Mouse (Mus musculus): ENCODE measurements around the gene Mast3.

The Mast3 gene

GRCm38 (mm10) chr8:70747211-70747890 is 57.5 kb downstream of the Mast3 start:
- no peak for DNase-seq (ENCODE audit: extremely low read depth, low read depth, low spot score)

GRCm38 (mm10) chr8:70746676-70747075 is 58.2 kb downstream of the Mast3 start:
- DNase-seq (ENCODE audit: extremely low read depth, low read depth, low spot score) = no peak

DNA sequence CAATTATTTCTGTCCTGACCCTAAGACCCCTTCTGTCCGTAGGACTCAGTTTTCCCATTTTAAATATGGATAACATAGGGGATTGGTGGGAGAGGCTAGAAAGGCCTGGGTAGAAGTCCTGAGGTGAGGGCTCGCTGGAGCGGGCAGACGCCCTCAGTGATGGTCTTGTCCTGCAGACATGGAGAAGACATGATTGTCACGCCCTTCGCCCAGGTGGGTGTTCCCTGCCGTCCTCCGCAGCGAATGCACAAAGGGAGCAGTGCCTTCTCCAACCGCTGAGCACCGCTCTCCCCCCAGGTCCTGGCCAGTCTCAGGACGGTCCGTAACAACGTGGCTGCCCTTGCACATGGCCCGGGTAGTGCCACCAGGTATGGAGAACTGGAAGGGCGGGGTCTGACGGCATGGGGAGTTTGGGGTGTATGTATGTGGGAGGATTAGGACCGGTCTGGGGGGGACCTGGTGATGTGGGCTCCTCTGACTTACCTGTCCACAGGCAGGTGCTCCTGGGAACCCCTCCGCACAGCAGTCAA is 59.1 kb downstream of the Mast3 start:
- DNase-seq (ENCODE audit: extremely low read depth, low read depth, low spot score) = no peak

DNA sequence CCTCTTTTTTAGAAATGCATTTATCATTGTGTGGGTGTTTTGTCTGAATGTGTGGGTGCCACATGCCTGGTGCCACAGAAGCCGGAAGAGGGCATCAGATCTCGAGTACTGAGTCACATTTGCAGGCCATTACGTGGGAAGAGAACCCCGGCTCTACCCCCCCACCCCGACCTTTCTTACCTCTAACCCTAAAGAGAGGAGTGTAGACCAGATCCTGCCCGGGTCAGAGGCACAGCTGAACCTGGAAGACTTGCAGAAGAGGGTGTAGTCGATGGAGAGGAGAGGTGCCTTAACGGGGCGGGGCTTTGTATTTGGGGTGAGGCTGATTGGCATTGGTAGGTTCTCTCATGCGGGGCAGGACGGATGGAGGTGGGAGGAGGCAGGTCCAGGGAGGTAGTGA is 60.0 kb downstream of the Mast3 start:
- DNase-seq (ENCODE audit: extremely low read depth, low read depth, low spot score) = no peak

DNA sequence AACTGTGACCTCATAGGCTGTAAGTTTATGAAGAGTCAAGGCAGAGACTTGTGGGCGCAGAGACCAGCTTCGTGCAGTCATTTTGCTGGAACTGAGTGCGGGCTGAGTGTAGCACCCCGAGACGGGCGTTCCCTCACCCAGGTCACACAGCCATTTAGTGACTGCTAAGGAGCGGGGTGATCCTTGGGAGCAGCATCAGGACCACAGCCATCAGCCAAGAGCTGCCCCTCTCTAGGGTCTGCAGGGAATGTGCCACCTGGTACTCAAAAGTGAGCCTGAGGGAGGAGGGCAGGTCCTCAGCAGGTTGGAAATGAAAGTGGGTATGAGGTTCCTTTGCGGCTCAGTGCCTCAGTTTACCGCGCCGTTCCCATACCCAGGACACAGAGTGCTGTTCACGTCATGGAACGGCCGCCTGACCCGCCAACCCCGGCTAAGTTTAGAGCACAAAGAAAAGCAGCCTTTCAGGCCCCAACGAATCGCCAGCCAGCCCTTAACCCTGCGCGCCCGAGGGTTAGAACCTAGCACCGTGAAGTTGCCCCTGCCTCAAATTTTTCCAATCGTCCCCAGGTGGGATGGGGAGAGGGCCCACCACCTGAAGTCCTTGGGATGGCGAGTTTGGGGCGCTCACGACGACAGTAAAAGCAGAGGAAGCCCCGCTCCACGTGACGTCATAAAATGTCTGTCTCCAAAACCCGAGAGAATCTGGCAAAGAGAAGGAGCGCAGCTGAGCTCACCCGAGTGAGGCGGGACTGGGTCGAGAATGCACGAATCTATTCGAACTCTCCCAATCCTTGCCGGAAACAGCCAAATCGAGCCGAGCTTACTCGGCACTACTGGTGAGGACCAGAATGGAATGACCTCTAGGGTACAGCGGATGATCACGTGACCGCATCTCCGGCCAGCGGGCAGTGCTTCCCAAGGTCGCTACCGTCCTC is 60.9 kb downstream of the Mast3 start:
- no peak for DNase-seq (ENCODE audit: extremely low read depth, low read depth, low spot score)

DNA sequence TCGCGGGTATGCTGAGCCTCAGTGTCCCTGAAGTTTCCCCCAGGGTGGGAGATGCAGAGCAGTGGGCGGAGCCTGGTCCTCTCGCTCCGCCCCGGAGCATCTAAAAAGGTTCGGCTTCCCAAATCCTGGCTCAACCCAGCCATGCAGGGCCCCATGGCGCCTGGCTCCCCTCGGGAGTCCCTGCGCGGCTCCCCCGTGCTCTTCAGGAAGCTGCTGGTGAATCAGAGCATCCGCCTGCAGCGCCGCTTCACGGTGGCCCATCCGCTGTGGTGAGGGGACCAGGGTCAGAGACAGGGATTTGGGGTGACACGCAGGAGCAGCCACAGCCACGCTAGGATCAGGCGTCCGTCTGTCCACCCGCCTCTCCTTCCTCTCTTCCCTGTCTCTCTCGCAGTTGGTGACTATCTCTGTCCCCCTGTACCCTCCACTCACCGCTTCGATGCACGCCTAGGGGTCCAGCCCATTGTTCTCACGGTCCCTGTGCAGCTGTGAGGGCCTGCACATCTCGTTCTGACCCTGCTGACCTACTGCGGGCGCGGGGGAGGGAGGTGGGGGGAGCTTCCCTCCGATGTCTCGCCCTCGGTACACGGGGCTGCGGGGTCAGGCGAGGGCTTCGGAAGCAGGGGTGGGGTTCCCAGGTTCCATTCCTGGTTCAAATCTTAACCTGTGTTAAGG is 61.7 kb downstream of the Mast3 start:
- no peak for DNase-seq (ENCODE audit: extremely low read depth, low read depth, low spot score)

- no peak for DNase-seq (ENCODE audit: extremely low read depth, low read depth, low spot score)
Observed at GRCm38 (mm10) chr8:70742176-70742575, 62.7 kb downstream of the Mast3 start.

DNA sequence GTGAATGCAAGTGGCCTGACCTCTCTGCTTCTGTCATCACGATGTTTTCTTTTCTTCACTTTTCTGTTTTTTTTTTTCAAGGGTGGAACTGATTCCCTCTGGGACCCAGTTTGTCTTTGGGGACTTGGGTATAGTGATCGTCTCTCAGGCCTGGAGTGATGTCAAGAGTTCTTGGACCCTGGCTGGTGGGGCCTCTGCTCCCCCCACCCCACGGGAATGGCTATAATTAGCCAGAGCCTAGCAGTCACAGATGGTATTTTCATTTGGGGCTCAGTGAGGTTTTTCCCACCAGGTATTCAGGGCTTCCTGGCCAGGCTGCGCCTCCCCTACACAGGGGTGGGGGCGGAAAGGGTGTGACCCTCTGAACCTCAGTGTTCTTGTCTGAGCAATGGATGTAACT is 63.2 kb downstream of the Mast3 start:
- DNase-seq (ENCODE audit: extremely low read depth, low read depth, low spot score) = no peak

DNA sequence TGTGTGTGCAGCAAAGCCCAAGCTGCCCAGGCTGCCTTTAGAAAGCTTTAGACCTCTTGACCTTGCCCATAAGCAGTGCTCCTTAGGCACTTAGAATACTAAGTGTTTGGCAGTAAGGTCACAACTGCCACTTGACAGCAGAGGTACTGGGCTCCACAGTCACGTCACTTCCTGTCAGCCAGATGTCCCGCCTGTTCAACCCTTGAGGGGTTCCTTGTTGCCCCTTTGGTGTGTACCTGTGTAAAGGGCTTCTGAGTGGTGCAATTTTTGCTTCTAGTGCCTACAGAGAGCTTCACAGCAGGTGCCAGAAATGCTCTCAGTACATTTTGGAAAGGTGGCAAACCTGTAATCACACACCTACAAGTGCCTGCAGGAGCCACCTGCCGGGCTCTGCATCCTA is 66.6 kb downstream of the Mast3 start:
- DNase-seq (ENCODE audit: extremely low read depth, low read depth, low spot score) = no peak

DNA sequence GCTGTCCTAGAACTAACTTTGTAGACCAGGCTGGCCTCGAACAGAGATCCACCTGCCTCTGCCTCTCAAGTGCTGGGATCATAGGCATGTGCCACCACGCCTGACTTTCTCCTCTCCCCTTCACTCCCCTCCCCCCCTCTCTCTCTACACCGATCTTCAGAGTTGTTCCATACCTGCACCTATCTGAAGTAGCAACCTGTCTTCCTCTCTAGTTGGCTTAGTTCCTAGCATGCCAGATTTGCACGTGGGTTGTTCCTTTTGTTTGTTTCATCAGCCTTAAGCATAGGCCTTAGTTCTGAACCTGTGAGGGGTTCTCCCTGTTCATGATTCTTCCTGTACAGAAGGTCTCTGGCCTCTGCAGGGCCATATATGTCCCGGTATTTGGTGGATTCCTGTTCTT is 67.1 kb downstream of the Mast3 start:
- no peak for DNase-seq (ENCODE audit: extremely low read depth, low read depth, low spot score)

GRCm38 (mm10) chr8:70730956-70731355 is 73.9 kb downstream of the Mast3 start:
- no peak for DNase-seq (ENCODE audit: extremely low read depth, low read depth, low spot score)

DNA sequence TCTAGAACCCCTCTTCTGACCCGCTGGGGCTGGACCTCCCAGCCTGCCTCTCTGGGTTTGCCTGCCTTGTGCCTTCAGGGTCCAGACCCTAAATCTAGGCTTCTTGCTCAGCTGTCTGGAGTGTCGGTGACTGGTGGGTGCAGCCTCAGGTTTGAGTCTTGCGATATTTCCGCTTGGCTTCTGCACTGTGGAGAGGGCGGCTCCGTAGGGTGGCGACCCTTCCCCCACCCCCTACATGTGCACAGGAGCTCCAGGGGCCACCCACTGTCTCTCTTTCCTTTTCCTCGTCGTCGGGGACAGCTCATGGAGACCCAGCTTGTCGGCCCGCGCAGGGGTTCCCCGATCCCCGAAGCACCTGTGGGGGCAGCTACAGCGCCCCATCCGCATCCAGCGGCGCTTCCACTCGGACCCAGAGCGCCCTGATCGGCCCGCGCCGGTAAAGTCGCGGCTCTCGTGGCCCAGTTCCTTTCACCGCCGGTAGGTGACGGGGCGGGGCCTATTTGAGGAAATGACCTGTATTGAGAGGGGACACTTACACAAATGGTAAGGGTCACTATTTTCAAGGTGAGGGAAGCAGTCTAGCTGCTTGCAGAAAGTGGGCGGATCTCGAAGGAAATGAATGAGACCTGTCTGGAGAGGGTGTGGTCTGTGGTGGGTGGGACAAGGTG is 74.9 kb downstream of the Mast3 start:
- DNase-seq (ENCODE audit: extremely low read depth, low read depth, low spot score) = no peak

Measured in fat pad, adult 2 months (tissue).